Mouse (Mus musculus): ENCODE results near the gene Atp6v1e1.
"Not testable (repeated sequence)": the region's sequence is repeated elsewhere in the genome, so short reads cannot be mapped to it uniquely, and the experiment has no call there.

Gene Atp6v1e1

DNA sequence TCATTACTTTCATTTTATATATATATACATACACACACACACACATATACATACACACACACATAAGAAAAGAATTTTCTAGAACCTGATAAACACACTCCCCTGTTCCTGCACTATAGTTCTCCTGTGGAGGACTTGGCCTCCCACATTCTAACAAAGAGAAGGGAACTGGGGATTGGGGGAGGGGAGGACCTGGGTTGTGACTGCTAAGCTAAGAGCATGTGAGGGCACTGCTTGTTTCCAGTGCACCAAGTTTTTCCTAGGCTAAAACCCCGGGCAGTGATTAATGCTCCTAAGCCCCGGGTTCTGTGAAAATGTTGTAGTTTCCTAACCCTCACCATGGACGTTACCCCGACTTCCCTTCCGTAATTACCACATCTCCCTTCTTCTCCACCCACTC, 2.4 kb downstream of the Atp6v1e1 start:
- no peak for DNase-seq (ENCODE audit: low read depth, low spot score)

GRCm38 (mm10) chr6:120819294-120819693, 3.3 kb downstream of the Atp6v1e1 start:
- no peak for DNase-seq (ENCODE audit: low read depth, low spot score)

GRCm38 (mm10) chr6:120811999-120812398, 10.6 kb downstream of the Atp6v1e1 start:
- not testable (repeated sequence) for DNase-seq (ENCODE audit: low read depth, low spot score)

DNA sequence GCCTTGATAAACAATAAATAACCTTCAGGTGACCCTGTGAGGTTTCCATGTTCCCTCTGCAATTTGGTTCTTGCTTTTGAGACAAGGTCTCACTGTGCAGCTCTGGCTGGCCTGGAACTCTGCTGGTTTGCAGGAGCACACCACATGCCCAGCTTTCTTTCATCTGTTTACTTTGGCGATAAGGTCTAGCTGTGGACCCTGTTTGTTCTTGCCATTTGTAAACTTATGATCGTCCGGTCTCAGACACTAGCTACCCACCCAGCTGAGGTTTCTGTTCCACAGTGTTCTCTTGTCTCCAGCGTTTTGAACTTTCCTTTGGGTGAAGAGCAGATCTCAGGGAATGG, 14.9 kb downstream of the Atp6v1e1 start:
- no peak for DNase-seq (ENCODE audit: low read depth, low spot score)

DNA sequence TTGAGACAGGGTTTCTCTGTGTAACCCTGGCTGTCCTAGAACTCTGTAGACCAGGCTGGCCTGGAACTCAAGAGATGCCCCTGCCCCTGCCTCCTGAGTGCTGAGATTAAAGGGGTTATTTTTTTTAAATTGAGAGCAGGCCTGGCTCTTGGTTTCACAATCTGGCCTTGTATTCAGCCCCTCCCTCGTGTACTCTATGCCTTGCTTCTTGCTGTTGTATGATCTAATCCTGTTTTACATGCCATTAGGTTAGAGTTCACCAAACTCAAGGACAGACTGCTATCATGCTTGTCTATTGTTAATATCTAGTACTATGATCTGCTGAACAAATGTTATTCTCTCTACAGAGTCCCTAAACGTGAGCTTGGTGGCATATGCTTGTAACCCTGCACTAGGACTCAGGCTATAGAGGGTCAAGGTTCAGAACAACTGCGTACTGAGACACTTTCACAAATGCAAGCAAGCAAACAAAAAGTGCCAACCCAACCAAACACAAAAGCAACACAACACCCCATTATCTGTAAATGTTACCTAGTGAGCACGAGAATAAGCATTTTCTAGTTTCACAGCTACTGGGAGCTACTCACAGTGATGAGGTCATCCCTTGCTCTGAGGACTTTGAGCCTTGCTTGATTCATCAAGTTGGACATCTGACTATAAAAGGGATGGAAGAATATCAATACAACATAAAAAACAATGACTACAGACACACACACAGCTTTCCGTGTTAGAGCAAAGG, 15.4 kb downstream of the Atp6v1e1 start:
- DNase-seq (ENCODE audit: low read depth, low spot score) = no peak

GRCm38 (mm10) chr6:120799581-120800041, 23.0 kb downstream of the Atp6v1e1 start:
- no peak for DNase-seq (ENCODE audit: low read depth, low spot score)

GRCm38 (mm10) chr6:120798905-120799304, 23.7 kb downstream of the Atp6v1e1 start:
- no peak for DNase-seq (ENCODE audit: low read depth, low spot score)

- DNase-seq (ENCODE audit: low read depth, low spot score) = peak; percentile 52
These were observed 24.6 kb downstream of the Atp6v1e1 start for GRCm38 (mm10) chr6:120798019-120798418.

- peak; percentile 81 for DNase-seq (ENCODE audit: low read depth, low spot score)
These were observed 26.5 kb downstream of the Atp6v1e1 start for GRCm38 (mm10) chr6:120796111-120796510.

- DNase-seq (ENCODE audit: low read depth, low spot score) = no peak
These were observed 27.0 kb downstream of the Atp6v1e1 start for GRCm38 (mm10) chr6:120795422-120796086.

GRCm38 (mm10) chr6:120792947-120793346, 29.6 kb downstream of the Atp6v1e1 start:
- peak; percentile 69 for DNase-seq (ENCODE audit: low read depth, low spot score)

GRCm38 (mm10) chr6:120790717-120791116, 31.9 kb downstream of the Atp6v1e1 start:
- DNase-seq (ENCODE audit: low read depth, low spot score) = no peak

DNA sequence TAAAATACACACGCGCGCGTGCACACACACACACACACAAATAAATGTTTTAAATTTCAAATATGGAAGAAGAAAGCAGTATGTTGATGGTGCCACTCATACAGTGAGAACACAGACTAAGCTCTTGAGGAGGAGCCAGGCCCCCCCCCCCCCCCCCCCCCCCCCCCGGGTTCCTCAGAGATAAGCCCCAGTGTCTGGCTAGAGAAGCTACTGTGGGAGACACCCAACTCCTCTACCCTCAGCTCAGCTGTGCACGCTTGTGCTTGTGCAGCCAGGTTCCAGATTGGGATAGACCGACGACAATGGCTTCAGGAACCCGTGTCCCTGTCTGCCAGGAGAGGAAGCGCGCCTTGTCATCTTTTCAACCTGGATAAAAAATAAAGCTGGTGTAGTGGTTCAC, 32.4 kb downstream of the Atp6v1e1 start:
- no peak for DNase-seq (ENCODE audit: low read depth, low spot score)

GRCm38 (mm10) chr6:120788904-120789303, 33.7 kb downstream of the Atp6v1e1 start:
- no peak for DNase-seq (ENCODE audit: low read depth, low spot score)

DNA sequence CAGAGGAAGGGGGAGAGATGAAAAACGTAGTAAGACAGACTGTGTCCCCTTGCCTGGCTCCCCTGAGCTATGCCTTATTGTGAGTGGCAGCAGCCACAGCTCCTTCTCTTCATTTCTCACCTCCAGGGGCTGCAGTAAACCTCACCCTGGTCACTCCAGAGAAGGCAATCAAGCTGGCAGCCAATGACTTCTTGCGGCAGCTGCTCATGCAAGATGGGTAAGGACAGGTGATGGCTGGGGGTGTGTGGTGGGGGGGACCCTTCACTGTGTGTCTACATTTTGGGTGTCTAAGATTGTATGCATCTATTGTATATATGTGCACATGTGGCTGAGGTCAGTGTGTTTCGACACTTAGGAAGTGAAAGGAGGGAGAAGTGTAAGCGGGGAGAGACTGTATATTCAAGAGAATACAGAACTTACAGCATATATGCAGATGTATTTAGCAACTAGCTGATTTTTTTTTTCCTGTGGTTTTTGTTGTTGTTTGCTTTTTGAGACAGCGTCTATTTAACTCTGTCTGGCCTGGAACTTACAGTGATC, 34.5 kb downstream of the Atp6v1e1 start:
- DNase-seq (ENCODE audit: low read depth, low spot score) = no peak

- DNase-seq (ENCODE audit: low read depth, low spot score) = no peak
These were observed 38.2 kb downstream of the Atp6v1e1 start for GRCm38 (mm10) chr6:120784351-120784750.

DNA sequence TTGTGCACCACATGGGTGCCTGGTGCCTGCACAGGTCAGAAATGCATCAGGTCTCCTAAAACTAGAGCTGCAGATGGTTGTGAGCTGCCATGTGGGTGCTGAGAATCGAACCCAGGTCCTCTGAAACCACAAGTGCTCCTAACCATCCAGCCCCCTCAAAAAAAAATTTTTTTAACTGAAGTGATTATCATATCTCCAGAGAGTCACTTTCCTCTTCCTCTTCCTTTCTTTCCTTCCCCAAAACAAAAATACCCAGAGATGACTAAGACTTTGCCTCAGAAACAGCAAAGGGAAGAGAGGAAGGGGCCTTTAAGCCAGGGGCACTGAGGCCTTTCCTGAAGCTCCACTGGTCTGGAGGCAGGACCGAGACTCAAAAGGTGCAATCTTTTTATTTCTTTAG, 39.6 kb downstream of the Atp6v1e1 start:
- no peak for DNase-seq (ENCODE audit: low read depth, low spot score)

DNA sequence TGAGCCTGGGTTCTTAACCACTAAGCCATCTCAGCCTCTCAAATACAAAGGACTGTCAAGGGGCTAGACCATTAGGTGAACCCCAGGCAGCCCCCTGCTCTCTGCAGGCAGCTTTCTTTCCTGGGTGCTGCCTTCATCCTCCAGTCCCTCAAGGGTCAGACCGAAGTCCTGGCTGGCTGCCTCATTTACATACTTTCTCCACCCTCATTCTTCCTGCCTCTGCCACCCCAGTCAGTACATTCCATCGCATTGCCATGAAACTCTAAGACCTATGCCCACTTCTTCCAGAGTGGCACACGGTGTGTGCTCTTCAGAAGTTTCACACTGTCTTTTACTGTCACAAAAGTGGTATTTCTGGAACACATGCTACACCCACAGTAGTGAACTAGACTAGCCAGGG, 44.4 kb downstream of the Atp6v1e1 start:
- DNase-seq (ENCODE audit: low read depth, low spot score) = no peak

- DNase-seq (ENCODE audit: low read depth, low spot score) = no peak
These were observed 45.1 kb downstream of the Atp6v1e1 start for GRCm38 (mm10) chr6:120777533-120777932.

DNA sequence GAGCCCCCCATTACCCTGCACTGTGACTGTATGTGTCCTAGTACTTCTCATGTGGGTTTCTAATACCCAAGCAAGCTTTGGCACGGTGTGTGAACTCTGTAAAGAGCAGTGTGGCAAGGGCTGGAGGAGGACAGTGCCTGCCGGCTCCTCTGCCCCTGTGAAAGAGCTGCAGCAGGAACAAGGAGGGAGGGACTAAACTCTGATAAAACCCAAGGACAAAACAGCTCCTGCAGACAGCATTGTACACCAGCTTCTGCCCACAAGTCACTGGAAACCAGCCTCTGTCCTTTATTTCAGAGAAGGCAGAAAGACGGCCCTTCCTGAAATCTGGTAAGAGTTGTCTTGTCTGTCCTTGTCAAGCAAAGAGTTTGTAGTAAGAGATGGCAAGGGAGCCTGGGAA, 46.3 kb downstream of the Atp6v1e1 start:
- no peak for DNase-seq (ENCODE audit: low read depth, low spot score)

DNA sequence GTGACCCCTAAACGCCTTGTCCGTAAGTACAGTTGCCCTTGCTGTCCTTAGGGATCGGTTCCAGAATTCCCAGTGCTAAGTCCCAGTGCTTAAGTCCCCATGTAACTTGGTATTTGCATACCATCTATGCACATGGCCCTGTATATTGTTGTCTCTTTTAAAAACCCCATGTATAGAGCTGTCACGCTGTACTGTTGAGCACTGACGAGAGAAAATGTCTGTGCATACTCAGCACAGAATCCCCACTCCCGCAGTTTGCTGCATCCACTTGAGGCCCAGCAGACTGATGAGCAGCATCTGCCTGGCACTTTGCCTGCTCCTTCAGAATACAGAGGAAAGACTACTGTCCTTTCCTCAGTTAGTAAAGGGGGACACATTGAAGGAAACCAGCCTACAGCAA, 48.8 kb downstream of the Atp6v1e1 start:
- DNase-seq (ENCODE audit: low read depth, low spot score) = no peak

- no peak for DNase-seq (ENCODE audit: low read depth, low spot score)
These were observed 49.4 kb downstream of the Atp6v1e1 start, which contains the start of gene Slc25a18 for GRCm38 (mm10) chr6:120773149-120773628. Slc25a18 (plus strand) TSS chr6:120773578.

DNA sequence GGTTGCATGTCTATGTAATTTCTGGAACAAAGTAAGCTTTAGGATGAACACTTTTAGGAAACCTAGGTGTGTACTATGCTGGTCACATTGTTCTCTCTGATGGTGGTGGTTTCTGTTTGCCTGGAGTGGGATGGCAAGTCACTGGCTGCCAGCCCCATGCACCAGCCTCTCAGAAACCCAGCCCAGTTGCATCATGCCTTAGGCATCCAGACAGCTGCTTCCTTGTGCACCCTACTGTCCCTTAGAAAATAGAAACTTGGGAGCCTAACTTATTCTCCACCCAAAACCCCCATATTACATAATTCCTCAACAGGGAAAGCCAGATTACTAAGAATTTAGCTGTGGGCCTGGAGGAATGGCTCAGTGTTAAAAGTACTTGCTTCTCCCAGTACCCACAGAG, 50.6 kb downstream of the Atp6v1e1 start:
- DNase-seq (ENCODE audit: low read depth, low spot score) = no peak

Measured in telencephalon, adult 2 months (tissue).